Mouse (Mus musculus) megakaryocyte, embryonic 14.5 days (primary cell): ENCODE data around the gene Vps39. TPM values are rescaled to one million over a fixed set of nuclear protein-coding genes. Genes with fewer than 3 reads are reported as not detected.

ENCODE experiments used
- H3K27me3 ChIP-seq: replicated peaks from 2 replicates; pipeline ENCODE3; 2012; ENCODE audit warnings: inconsistent platforms
- H3K36me3 ChIP-seq: replicated peaks from 2 replicates; pipeline ENCODE3; 2012; ENCODE audit warnings: low read length, inconsistent platforms, mixed read lengths
- H3K4me1 ChIP-seq: 2 replicates; pipeline ENCODE4 v1.6.1; 2012; ENCODE audit warnings: inconsistent platforms
- H3K4me3 ChIP-seq: replicated peaks from 2 replicates; pipeline ENCODE3; 2012; ENCODE audit warnings: moderate library complexity, mild to moderate bottlenecking, inconsistent platforms
- H3K9me3 ChIP-seq: 2 replicates; pipeline ENCODE4 v1.6.1; 2012; ENCODE audit warnings: inconsistent platforms
- FLI1 ChIP-seq: IDR thresholded peaks from 2 replicates; pipeline ENCODE4 v1.6.1; 2012; ENCODE audit warnings: low read length, inconsistent platforms, mixed read lengths
- GATA1 ChIP-seq: IDR thresholded peaks from 3 replicates; pipeline ENCODE4 v1.6.1; 2012; ENCODE audit warnings: mixed read lengths, low read length, inconsistent platforms, borderline replicate concordance
- polyA plus RNA-seq: library from polyadenylated mRNA; stranded (reverse); fragments of >175 nt; gene quantifications from 2 replicates; pipeline ENCODE4 v1.2.3, GENCODE M21; 2012; ENCODE audit warnings: low replicate concordance; ENCODE audit not compliant: insufficient read depth

Vps39 gene
- polyA plus RNA-seq, 1 experiment, result 4.7 TPM

DNA sequence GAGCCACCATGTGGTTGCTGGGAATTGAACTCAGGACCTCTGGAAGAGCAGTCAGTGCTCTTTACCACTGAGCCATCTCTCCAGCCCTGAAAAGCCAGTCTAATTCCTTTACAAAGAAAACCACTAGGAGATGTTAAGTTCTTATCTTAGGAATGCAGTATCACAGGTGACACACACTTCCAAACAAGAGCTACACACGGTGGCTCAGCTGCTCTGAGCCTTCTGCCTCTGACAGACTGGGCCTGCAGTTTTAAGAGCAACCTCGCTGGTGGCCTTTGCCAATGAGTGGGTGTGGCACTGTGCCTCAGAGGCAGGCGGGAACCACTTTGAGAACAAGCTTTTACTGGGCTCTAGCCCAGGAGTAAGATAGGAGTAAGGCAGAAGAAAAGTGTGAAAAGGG, 48.8 kb downstream of the Vps39 start:
- peaks cover 49% of the 10 kb centered on the region for H3K27me3 ChIP-seq
- peaks cover 5% of the 10 kb centered on the region for H3K9me3 ChIP-seq
- peaks cover 3% of the 10 kb centered on the region; the same call in 1 of the 2 replicates for H3K4me1 ChIP-seq
- TF ChIP-seq FLI1, result no peak
- no peak for TF ChIP-seq GATA1
- H3K4me3 ChIP-seq, result no peak overlapping the region
- H3K36me3 ChIP-seq, result no peaks in the 10 kb centered on the region

DNA sequence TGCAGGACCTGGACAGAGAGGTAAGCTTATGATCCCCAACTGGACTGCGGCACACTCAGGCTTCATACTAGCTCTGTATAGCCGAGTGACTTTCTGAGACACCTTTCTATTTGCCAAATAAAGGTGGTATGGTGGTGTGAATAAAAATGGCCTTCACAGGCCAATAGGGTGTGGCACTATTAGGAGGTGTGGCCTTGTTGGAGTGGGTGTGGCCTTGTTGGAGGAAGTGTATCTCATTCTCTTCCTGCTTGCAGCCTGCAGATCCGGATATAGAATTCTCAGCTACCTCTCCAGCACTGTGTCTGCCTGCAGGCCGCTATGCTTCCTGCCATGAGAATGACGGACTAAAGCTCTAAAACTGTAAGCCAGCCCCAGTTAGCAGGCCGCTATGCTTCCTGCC, 51.9 kb downstream of the Vps39 start:
- peaks cover 32% of the 10 kb centered on the region for H3K27me3 ChIP-seq
- H3K4me1 ChIP-seq, result peaks cover 3% of the 10 kb centered on the region; the same call in 1 of the 2 replicates
- no peak overlapping the region for H3K4me3 ChIP-seq
- peaks cover 5% of the 10 kb centered on the region for H3K9me3 ChIP-seq
- TF ChIP-seq GATA1, result no peak
- TF ChIP-seq FLI1, result no peak
- H3K36me3 ChIP-seq, result no peaks in the 10 kb centered on the region

GRCm38 (mm10) chr2:120299866-120300265, 53.1 kb downstream of the Vps39 start:
- peaks cover 5% of the 10 kb centered on the region for H3K9me3 ChIP-seq
- H3K4me1 ChIP-seq, result peaks cover 3% of the 10 kb centered on the region; the same call in 1 of the 2 replicates
- H3K4me3 ChIP-seq, result no peak overlapping the region
- H3K36me3 ChIP-seq, result no peaks in the 10 kb centered on the region
- TF ChIP-seq FLI1 (no peak), GATA1 (no peak)
- H3K27me3 ChIP-seq, result peaks cover 28% of the 10 kb centered on the region

- Histone ChIP-seq H3K36me3 (no peaks in the 10 kb centered on the region), H3K4me1 (peaks cover 8% of the 10 kb centered on the region)
- TF ChIP-seq FLI1 (no peak), GATA1 (no peak)
Observed at GRCm38 (mm10) chr2:120296160-120296559, 56.8 kb downstream of the Vps39 start.

GRCm38 (mm10) chr2:120291471-120292078, 61.4 kb downstream of the Vps39 start:
- no peaks in the 10 kb centered on the region for H3K36me3 ChIP-seq
- peaks cover 8% of the 10 kb centered on the region for H3K4me1 ChIP-seq
- TF ChIP-seq FLI1 (no peak), GATA1 (no peak)
- H3K9me3 ChIP-seq, result no peaks in the 10 kb centered on the region
- peaks cover 34% of the 10 kb centered on the region for H3K27me3 ChIP-seq
- H3K4me3 ChIP-seq, result no peak overlapping the region

More at GRCm38 (mm10) chr2:120296160-120296559, 56.8 kb downstream of the Vps39 start:
- Histone ChIP-seq H3K9me3 (peaks cover 5% of the 10 kb centered on the region; the same call in 1 of the 2 replicates), H3K27me3 (peaks cover 13% of the 10 kb centered on the region), H3K4me3 (no peak overlapping the region)

- Histone ChIP-seq H3K4me1 (peaks cover 1% of the 10 kb centered on the region), H3K9me3 (no peaks in the 10 kb centered on the region), H3K4me3 (no peak within 1 kb of the TSS), H3K36me3 (no peaks in the 10 kb centered on the region), H3K27me3 (peaks cover 43% of the 10 kb centered on the region)
- TF ChIP-seq GATA1 (no peak), FLI1 (no peak)
Observed at GRCm38 (mm10) chr2:120288995-120289394, 63.9 kb downstream of the Vps39 start, which contains the start of gene Pla2g4d. Pla2g4d (minus strand) TSS chr2:120289197.

DNA sequence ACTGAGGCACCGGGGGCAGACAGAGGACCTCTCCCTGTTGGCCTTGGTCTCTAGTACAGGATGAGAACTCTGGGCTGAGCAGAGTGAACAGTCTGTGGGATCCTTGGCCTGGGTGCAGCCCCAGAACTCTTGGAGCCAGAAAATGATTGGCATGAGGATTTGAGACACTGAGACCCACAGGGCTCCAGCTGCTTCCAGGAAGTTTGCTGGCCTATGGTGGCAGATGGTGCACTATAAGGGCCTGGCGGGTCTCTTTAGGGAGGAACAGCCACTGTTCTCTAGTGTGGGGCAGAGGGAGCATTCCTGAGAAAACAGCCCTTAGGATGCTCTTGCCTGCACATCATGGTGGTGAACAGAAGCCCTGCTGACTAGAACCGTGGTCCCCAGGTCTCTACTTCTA, 64.5 kb downstream of the Vps39 start:
- Histone ChIP-seq H3K9me3 (no peaks in the 10 kb centered on the region), H3K4me1 (no peaks in the 10 kb centered on the region; the same call in 1 of the 2 replicates), H3K4me3 (no peak overlapping the region), H3K36me3 (no peaks in the 10 kb centered on the region), H3K27me3 (peaks cover 48% of the 10 kb centered on the region)
- TF ChIP-seq FLI1 (no peak), GATA1 (no peak)

DNA sequence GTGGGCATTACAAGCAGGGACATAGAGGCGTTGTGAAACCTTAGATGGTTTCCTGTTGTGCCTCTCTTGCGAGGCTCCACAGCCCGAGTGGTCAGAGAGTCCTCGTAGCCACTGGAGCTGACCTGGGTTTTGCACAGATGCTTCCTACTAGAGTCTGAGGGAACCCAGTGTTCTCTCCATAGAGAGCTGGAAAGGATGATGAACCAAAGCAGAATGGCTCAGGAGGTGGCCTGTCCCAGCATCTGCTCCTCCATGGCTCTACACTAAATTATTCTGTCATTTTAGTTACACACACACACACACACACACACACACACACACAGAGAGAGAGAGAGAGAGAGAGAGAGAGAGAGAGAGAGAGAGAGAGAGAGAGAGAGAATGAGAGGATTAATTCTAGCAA, 67.3 kb downstream of the Vps39 start:
- no peak for TF ChIP-seq GATA1
- no peak for TF ChIP-seq FLI1
- Histone ChIP-seq H3K36me3 (no peaks in the 10 kb centered on the region), H3K27me3 (peaks cover 57% of the 10 kb centered on the region), H3K4me1 (no peaks in the 10 kb centered on the region; the same call in 1 of the 2 replicates), H3K4me3 (no peak overlapping the region), H3K9me3 (no peaks in the 10 kb centered on the region)

GRCm38 (mm10) chr2:120284705-120285104, 68.2 kb downstream of the Vps39 start:
- Histone ChIP-seq H3K4me1 (peaks cover 5% of the 10 kb centered on the region; the same call in 1 of the 2 replicates), H3K36me3 (no peaks in the 10 kb centered on the region), H3K27me3 (peaks cover 58% of the 10 kb centered on the region), H3K9me3 (no peaks in the 10 kb centered on the region), H3K4me3 (no peak overlapping the region)
- TF ChIP-seq FLI1 (no peak), GATA1 (no peak)

DNA sequence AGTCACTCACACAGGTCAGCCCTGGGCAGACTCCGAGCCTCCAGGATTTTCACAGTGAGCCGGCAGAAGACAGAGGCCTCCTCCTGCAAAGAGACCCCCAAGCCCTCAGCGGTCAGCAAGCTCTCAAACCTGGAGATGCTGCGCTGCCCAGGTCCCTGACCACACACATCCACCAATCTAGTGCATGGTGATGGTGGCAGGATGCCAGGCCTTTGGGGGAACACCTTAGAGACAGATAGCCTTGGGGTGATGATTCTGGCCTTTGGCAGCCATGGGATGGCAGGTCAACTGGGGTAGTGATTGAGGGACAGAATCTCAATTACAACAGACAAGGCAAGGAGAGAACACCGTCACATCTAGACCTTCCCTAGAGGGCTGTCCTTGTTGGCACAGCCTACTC, 68.8 kb downstream of the Vps39 start:
- H3K9me3 ChIP-seq, result no peaks in the 10 kb centered on the region
- H3K36me3 ChIP-seq, result no peaks in the 10 kb centered on the region
- peaks cover 61% of the 10 kb centered on the region for H3K27me3 ChIP-seq
- peaks cover 6% of the 10 kb centered on the region; the same call in 1 of the 2 replicates for H3K4me1 ChIP-seq
- TF ChIP-seq FLI1, result no peak
- TF ChIP-seq GATA1, result no peak
- H3K4me3 ChIP-seq, result no peak overlapping the region
